Mouse (Mus musculus) c-Kit-positive CD71-positive TER-119-negative erythroid progenitor cells, embryonic 14.5 days (primary cell): ENCODE results near the gene Il13ra1.

Experiments used
- DNase-seq: peaks from one replicate; pipeline ENCODE4 v3.0.0-alpha.2; 2013; ENCODE audit warnings: low read depth

The Il13ra1 gene

DNA sequence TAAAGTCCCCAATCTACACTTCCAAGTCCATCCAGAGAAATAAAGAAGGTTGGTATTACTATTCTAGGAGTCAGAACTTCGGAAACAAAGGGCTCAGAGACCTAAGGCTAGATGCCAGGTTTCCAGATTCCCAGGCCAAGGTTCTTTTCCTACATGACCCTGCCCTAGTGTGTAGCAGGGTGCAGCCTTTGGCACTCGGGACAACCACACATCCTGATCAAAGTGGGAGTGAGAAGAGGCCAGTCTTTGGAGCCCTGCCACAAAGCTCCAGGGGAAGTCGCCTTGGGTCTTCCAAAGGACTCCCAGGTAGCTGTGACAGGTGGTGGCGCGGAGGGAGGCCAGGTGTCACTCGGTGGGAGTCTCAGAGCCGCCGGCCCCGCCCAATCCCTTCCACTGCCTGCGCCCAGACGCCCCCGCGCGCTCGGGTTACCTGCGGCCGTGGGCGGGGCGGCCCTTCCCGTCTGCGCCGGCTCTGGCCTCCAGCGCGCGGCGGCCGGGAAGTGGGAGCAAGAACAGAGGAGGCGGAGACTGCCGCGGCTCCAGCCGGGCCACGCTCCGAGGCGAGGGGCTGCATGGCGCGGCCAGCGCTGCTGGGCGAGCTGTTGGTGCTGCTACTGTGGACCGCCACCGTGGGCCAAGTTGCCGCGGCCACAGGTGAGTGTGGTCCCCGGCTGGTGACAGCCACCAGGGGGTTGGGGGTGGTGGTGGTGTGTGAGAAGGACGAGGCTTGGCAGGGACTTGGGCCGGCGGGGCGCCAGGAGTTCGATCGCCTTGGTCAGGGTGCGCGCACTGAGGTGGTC lies at the start of gene Il13ra1:
Il13ra1 (plus strand) TSS at position 489 of the 800 bp plus-strand sequence.
- no peak for DNase-seq

DNA sequence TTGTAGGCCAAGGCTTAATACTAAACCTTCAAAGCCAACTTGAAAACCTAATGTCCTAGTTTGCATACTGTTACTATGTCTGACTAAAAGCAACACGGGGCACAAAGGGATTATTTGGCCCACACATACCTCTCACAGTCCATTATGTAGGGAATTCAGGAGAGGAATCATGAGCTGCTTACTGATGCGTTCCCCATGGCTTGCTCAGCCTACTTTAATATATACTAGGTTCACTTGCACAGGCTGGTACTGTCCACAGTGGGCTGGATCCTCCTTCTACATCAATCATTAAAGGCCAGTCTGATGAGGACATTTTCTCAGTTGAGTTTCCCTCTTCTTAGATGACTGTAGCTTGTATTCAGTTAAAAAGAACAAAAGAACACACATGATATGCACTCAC lies 37.9 kb upstream of the Il13ra1 start:
- DNase-seq, result no peak

DNA sequence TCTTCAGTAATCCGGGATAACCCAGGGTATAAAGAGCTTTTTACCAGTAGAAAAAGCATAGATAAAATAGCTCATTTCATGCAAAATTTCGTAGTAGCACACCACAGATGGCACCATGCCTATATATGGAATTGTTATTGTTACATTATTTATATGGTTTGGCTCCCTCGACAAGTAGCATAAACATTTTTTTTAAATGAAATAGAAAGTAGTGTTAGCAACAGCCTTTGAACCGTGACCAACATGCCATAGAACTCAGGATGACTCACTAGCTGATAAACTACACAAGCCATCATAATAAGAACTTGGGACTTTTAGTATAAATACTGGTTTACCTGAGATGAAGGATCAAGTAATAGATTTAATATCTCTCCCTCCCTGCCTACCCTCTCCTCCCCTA lies 34.7 kb upstream of the Il13ra1 start:
- DNase-seq, result no peak

DNA sequence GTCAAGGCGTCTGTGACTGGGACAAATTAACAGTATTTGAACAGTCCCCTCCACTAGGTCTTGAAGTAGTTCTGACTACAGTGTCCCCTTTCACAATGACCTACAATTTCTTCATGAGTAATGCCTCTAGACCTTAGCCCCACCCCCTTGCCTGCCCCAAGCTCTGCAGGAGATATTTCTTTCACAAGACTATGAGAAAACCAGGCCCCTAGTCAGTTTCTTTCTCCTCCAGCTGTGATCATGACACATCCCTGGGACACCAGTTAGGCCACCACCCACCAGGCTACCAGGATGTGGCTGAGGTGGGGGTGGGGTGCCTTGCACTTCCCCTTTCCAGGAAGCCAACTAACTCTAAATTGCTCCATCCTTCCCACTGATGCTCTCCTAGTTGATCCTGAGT lies 29.0 kb upstream of the Il13ra1 start:
- no peak for DNase-seq

DNA sequence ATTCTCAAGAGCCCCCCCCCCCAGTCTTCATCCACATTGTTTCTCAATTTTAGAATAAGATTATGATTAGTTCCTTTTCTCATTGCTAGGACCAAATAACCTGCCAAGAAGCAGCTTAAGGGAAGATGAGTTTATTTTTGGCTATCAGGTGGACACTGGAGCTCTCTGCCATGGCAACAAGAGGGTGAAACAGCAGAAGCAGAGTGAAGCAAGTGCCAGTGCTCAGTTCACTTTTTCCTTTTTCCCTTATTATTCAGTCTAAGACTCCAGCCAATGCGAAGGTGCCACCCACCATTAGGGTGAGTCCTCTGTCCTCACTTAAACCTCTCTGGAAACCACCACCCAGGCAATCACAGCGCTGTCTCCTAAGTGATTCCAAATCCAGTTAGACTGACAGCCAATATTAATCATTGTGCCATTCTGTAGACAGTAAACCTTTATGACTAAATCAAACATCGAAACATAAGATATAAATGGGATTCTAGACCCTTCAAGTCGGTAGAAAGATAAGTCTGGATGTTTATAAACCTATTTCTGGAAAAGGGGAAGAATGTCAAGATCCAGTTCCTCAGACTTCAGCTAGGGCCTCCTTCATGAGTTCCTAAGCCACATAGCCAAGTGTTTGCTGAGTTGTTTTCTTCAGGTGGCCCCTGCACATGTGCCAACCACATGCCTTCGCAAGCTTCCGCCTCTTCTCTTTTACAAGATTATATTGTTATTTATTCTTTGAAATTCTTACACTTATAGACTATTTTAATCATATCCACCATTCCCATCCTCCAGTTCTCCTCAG lies 23.2 kb upstream of the Il13ra1 start:
- no peak for DNase-seq

DNA sequence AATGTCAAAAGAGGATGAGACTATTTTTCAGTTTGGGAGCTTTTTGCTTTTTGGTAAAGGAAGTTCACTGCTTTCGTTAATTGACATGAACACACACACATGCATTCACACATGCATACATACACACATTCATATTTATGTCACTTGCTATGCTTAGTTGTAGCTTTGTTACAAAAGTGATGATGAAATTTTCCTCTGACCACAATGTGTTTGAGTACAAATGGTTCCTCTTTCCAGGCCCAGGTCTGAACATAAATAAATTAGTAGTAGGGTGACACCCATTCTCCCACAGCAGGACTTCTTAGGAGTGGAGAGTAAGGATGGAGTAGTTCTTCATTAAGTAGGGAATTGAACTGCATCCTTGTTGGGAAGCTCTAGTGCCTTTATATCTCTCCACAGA lies 11.0 kb upstream of the Il13ra1 start:
- DNase-seq, result no peak

DNA sequence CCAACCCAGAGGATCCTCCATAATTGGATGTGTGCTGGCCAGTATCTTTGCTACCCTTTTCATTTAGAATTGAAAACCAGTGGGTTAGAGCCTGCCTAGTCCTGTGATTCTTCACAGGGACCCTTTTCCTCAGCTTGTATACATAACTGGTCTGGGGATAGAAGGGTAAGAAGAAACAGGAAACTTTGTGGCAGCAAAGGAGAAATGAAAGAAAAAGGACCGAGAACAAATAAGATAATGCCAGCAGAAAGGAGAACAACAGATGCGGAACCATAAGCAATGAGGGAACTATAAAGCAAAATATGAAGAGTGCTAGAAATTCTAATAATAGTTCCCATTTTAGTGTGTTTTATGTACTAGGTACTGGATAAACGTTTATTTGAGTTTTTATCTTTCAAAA lies 10.6 kb upstream of the Il13ra1 start:
- DNase-seq, result no peak

DNA sequence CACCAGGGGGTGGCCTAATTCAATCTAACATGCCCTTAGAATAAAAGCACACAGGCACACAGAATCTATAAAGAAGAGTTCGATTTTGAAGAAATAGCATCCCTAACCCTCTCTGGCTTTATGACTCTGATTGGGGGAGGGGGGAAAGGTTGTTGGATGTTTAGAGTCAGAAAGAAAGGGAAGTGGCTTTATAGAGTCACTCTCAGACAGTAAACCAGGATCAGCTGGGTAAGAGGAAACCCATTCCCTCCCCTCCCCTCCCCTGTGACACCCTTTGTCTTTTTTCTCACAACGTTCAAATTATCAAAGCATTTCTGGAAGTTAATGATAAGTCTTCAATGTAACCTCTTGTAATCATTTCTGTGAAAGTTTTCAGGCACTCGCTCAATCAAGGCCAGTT lies 3.3 kb upstream of the Il13ra1 start:
- DNase-seq, result no peak

DNA sequence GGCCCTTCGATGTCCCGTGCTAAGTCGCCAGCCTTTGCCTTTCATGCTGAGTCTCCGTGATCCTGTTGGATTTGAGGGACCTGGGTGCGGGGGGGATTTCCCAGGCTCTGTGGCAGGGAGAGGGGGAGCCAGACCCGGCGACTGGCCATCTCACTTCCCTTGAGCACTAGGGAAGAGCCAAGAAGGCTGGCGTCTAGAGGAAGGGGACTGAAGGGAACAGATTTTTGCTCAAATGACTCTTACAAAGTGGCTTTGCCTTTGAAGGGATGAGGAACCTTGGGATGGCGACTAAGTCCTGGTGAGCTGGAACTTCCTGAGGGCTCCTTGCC lies 476 bp downstream of the Il13ra1 start:
- DNase-seq, result no peak

DNA sequence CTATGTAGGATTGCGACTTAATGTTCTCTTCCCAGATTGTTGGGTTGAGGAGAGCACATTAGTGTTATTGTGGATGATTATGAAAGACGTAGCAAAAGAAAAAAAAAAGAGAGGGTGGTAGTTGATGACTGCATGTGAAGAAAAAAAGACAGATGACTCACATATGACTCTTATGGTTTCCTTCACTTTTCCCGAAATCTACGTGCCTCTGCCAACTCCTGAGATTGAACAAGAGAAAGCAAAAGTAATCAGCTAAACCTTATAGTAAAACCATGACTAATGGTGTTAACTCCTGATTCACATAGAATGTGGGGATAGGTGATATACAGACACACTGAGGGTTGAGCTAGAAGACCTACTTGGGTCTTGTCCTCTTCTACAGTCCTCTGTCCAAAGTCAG lies 3.3 kb downstream of the Il13ra1 start:
- no peak for DNase-seq

DNA sequence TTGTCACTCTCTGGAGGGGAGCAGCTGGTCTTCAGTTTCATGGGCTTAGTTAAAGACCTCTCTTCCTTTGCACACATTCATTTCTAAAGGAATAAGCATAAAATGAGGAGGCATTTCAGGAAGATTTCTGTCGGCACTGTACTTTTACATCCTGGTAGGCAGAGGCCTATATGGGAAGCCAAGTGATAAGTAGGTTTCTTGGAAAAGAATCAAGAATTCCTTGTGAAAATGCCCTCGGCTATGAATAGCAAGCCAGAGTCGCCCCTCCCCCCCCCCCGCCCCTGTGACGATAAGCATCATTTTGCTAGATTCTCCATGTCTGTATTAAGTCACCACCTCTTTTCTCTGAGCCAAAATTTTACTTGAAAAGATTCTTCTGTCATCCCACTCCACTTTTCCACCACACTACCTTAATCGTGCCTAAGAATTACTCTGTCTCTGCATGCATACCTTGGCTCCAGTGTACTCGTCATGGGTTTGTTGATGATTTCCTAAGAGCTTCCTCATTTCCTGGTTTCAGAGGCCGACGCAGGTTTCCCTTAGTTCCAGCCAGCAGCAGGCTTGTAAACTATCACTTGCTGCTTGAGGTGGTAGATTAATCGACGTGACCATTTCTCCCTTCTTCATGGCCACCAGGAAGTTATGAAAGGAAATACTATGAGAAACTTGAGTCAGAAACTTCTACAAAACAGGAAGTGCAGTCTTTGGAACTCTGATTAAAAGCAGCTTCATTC lies 17.3 kb downstream of the Il13ra1 start:
- DNase-seq, result no peak

DNA sequence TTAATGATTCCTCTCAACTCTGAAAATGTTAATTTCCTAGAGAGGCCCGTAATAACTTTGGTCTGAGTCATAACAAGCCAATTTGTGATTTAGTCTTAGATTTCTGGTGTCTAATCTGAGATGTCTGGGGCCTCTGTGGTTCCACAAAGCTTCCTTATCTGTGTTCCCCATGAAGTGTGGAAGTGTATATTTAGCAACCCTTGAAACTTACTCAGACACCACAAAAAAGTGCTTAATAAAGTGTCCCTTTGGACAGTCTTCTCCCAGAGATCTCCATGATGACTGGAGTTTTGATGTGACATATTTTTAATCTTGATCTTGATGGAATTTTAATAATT lies 17.8 kb downstream of the Il13ra1 start:
- DNase-seq, result no peak

DNA sequence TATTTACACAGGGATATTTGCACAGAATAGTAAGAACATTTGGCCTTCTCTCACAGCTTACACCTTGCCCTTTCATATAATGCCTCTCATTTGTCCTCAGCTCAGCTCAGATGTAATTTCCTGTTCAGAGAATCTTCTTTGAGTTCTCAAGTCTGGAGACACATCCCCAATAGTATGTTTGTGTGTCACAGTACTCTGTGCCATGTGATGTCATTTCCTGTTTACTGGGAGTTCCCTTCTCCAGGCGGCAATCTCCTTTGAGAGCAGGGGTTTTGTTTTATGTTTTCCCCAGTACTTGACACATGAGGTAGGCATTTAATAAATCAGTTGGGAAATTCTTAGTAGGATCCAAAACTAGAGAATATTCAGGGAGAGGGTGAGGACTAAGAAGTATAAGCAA lies 24.4 kb downstream of the Il13ra1 start:
- DNase-seq, result no peak

DNA sequence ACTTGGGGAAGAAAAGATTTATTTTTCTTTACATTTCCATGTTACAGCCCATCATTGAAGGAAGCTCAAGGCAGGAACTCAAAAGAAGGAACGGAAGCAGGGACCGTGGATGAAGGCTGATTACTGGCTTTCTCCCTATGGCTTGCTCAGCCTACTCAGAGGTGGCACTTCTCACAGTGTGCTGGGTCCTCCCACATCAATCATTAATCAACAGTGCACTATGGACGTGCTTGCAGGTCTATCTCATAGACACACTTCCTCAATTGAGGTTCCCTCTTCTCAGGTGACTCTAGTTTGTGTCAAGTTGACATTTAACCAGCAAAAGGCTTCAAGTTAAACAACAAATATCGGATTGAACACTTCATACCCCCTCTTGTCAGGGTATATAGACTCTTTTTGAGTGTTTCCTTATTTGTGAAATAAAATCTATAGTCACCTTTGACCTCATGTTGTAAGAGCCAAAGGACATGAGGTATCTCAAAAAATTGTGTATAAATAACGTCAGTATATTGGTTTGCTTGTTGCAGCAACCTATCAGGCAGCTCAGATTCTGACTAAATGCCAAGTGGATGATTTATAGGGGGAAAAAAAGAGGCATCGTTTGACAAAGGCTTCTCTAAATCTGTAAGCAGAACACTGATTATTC lies 30.2 kb downstream of the Il13ra1 start:
- DNase-seq, result no peak

DNA sequence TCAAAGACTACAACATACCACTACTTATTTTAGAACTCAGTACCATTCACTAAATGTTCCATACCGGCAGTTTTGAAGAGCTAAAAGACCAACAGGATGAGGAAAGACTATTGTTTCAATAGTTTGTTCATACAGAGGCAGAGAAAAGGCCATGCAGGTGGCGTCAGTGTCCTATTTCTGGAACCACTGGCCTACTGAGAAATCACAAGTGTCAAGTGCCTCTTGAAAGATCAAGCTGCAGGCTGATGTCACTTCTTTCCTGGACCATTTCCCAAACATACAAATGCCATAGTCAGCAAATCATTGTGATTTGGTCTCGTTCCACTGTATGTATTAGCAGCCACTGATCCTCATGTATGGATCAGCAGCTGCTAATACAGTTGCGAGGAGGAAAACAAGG lies 34.8 kb downstream of the Il13ra1 start:
- no peak for DNase-seq

DNA sequence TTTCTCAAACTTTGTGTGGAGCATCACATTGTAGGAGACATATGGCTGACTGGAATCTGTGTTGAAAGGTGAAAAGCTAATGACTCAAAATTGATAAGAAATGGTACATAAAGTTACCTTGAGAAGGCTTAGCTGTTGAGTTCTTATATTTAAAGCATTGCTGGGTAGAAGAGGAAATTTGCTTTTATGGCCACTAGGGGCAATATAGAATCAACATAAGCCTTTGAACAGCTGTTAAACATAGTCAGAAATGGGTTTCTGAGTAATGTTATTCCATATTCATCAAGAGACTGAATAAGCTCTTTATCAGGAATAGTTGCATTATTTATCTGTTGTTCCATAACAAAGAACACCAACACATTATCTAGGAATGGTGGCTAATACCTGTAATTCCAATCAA lies 38.2 kb downstream of the Il13ra1 start:
- DNase-seq, result no peak

DNA sequence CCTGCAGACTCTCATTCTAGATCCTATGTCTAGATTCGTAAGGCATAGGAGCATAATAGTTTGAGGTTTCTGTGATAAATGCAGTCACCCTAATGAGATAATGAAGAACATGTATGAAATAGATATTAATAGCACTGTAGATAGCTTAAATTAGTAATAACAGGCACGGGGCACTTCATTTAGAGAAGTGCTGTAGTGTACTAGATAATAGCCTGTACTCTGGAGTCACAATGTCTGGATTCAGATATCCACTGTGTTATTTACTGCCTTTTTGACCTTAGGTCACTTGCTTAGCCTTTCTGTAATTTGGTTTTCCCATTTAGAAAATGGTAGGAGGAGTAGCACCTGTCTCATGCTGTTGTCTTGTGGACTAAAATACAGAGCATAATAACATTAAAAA lies 44.8 kb downstream of the Il13ra1 start:
- no peak for DNase-seq

DNA sequence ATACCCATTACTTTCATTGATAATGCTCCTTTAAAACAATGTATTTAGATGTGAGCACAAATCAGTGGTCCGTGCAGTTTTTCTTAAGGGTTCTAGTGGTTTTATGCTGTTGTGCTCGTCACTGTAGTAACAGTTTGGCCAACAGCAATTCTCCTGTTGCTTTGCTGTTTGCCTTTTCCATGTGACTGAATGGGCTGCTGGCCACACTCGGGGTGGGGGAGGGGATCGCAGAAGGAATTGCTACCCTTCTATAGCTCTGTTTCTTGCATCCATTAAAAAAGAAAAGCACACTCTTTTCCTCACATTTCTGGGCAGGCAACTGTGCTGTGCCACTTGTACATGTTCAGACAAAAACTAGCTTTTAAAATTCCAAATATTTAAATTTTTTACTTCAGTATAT lies 49.7 kb downstream of the Il13ra1 start:
- DNase-seq, result no peak

DNA sequence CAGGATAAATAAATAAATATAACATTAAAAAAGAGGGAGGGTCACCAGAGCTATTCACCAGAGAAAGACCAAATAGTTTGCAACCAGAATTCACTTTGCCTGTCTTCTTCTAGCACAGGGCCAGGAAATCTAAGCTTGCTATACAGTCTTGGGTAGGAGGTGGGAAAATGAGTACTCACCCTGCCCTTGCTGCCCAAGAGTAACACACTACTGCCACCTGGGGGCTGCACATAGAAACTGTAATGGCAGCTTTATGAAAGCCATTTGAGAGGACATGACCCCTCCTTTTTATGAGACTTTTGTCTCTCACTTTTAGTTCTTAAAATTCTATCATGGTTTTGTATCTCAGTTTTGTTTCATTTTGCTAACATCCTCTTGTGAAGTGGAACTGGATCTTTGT lies 71.7 kb downstream of the Il13ra1 start:
- no peak for DNase-seq

DNA sequence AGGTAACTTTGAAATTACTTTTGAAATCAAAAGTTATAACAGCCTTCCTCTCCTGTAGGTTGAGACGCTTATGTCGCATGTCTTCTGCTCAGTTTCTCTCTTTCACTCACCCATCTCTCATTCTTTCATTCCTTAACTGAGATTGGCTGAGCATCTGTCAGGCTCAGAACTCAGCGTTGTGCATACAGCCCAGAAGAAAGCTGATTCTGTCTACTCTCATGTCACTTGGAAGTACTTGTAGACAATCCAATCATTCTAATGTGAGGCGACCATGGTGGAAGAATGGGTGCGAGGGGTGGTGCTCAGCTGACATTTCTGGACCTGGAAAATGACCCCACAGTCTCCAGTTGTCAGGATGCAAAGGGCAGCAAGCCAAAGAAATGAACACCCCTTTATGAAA lies 74.1 kb downstream of the Il13ra1 start:
- DNase-seq, result no peak

DNA sequence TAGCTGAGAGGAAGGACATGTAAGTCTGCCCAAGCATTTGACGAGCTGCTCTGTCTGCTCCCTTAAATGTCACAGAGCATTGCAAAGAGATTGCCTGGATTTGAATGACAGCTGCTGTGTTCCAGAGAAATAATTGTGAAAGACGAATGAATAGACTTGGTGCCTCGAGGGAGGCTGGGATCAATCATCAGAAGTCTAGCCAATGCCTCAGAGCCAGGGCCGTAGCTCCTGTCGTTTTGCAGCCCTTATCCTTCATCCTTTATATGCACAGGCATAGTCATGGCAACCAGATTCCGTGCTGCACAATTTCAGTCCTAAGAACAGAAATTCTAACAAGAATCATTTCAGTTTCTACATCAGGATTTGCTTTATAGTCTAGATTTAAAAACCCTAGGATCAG lies 74.5 kb downstream of the Il13ra1 start:
- DNase-seq, result no peak

DNA sequence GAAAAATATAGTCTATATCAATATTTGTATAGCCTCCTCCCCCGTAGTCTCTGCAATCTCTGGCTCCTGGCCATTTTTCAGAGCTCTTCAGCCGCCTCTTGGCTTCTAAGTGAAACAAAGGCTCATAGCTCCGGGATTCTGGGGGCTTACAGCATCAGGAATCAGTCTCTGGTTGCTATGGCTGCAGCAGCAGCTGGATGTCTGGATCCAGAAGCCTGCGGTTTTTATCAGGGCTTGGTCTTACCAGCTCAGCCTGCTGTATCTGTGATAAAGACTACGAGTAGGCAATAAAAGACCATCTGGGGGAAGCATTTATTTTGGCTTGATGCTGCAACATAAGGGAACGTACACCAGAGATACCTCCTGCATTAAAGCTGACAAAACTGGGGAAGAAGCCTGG lies 82.0 kb downstream of the Il13ra1 start:
- no peak for DNase-seq
